Mouse (Mus musculus): ENCODE measurements around the gene Gm10272. TPM values are rescaled to one million over a fixed set of nuclear protein-coding genes. Genes with fewer than 3 reads are reported as not detected.
"Not testable (repeated sequence)": the region's sequence is repeated elsewhere in the genome, so short reads cannot be mapped to it uniquely, and the experiment has no call there.

Gm10272 gene
- total and polyA plus RNA-seq, 3 experiments = not detected

DNA sequence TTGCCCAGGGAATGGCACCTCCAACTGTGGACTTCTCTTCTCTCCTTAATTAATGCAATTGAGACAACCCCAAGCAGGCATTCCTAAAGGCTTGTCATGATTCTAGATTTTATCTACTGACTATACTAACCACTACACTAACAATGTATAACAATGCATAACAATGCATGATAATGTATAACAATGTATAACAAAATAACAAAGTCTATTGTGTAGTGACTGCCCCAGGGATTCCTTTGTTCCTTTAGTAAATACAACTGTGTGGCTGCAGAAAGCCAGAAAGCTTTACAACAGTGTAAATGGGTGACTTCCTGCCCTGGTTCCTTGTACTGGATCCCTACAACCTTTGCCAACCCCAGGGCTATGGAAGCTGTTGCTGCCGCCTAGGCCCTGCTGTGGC lies 29.5 kb downstream of the Gm10272 start:
- H3K79me2 ChIP-seq (replicated peaks; ENCODE audit: control insufficient read depth, insufficient read depth, low read length) = no peaks in the 10 kb centered on the region
- H3K4me3 ChIP-seq = no peak overlapping the region
- 97% methylated on average over 1 of the region's 1 CpGs for WGBS
- H3K27me3 ChIP-seq (ENCODE audit: control insufficient read depth, insufficient read depth, low read length) = no peaks in the 10 kb centered on the region
- no peak for DNase-seq
- no peak overlapping the region for H3K9ac ChIP-seq (ENCODE audit: low read depth, low read length)
- intact Hi-C loops (cut with DNase I) = no loop called here
- TF ChIP-seq POLR2A (IDR thresholded peaks at IDR 0.05; ENCODE audit: insufficient read depth, low read depth, low read length) (no peak), EP300 (IDR thresholded peaks at IDR 0.05; ENCODE audit: insufficient read depth, low read depth, low read length) (no peak), CTCF (IDR thresholded peaks at IDR 0.05) (no peak)
- no peaks in the 10 kb centered on the region for H3K36me3 ChIP-seq (ENCODE audit: control insufficient read depth, insufficient read depth, low read length)
- no peaks in the 10 kb centered on the region for H3K4me1 ChIP-seq (ENCODE audit: control insufficient read depth, insufficient read depth, low read length)
- H3K27ac ChIP-seq = no peak overlapping the region

DNA sequence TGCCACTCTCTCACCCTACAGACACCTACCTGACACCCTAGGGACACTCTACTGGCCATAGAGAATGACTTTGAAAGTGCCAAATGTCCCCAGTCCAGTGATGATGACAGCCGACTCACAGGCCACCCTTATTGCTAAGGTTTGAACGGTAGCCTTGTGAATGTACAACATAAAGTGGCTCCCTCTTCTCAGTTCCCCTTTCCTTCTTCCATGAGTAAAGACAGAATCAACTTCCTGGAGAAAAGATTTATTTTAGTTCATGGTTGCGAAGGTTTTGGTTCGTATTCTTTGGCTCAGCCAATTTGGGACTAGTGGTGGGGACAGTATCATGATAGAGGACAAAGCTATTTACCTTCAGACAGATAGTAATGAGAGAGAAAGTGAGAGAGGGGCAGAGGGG lies 32.5 kb downstream of the Gm10272 start:
- Histone ChIP-seq H3K4me3 (no peak overlapping the region), H3K9ac (ENCODE audit: low read depth, low read length) (no peak overlapping the region), H3K4me1 (ENCODE audit: control insufficient read depth, insufficient read depth, low read length) (no peaks in the 10 kb centered on the region), H3K36me3 (ENCODE audit: control insufficient read depth, insufficient read depth, low read length) (no peaks in the 10 kb centered on the region), H3K79me2 (replicated peaks; ENCODE audit: control insufficient read depth, insufficient read depth, low read length) (no peaks in the 10 kb centered on the region), H3K27me3 (ENCODE audit: control insufficient read depth, insufficient read depth, low read length) (no peaks in the 10 kb centered on the region), H3K27ac (no peak overlapping the region)
- WGBS = 83% methylated on average over 4 of the region's 4 CpGs
- intact Hi-C loops (cut with DNase I) = no loop called here
- no peak for DNase-seq
- TF ChIP-seq CTCF (IDR thresholded peaks at IDR 0.05) (no peak), EP300 (IDR thresholded peaks at IDR 0.05; ENCODE audit: insufficient read depth, low read depth, low read length) (no peak), POLR2A (IDR thresholded peaks at IDR 0.05; ENCODE audit: insufficient read depth, low read depth, low read length) (no peak)

DNA sequence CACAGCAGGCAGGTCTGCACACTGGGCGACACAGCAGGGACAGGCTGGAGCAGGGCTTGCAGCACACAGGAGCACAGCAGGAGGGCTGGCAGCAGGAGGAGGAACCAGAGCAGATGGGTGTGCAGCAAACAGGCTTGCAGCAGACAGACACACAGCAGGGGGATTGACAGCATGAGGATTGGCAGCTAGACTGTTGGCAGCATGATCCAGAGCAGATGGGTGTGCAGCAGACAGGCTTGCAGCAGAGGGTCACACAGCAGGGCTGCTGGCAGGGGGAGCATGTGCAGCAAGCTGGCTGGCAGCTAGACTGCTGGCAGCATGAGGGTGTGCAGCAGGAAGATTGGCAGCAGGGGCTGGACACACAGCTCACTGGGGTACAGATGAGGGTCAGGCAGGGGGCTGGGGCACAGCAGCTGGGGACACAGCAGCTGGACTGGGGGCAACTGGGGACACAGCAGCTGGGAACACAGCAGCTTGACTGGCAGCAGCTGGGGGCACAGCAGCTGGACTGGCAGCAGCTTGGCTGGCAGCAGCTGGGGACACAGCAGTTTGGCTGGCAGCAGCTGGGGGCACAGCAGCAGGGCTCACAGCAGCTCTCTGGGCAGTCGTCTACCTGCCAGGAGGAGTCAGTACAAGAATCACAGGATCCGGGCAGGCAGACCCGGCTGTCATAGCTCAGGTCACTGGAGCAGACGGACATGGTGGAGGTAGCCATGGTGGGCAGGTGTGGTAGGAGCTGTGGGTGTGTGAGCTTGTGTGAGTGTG lies 35.7 kb downstream of the Gm10272 start, which contains the start of gene Gm18596:
Gene Gm18596 (minus strand): TSS at position 715 of the 765 bp plus-strand sequence.
- H3K27me3 ChIP-seq (ENCODE audit: control insufficient read depth, insufficient read depth, low read length); H3K79me2 ChIP-seq (replicated peaks; ENCODE audit: control insufficient read depth, insufficient read depth, low read length); H3K4me1 ChIP-seq (ENCODE audit: control insufficient read depth, insufficient read depth, low read length); H3K27ac ChIP-seq; intact Hi-C loops (cut with DNase I); H3K9ac ChIP-seq (ENCODE audit: low read depth, low read length); H3K36me3 ChIP-seq (ENCODE audit: control insufficient read depth, insufficient read depth, low read length); DNase-seq; H3K4me3 ChIP-seq: not testable (repeated sequence)
- WGBS = 59% methylated on average over 5 of the region's 5 CpGs

DNA sequence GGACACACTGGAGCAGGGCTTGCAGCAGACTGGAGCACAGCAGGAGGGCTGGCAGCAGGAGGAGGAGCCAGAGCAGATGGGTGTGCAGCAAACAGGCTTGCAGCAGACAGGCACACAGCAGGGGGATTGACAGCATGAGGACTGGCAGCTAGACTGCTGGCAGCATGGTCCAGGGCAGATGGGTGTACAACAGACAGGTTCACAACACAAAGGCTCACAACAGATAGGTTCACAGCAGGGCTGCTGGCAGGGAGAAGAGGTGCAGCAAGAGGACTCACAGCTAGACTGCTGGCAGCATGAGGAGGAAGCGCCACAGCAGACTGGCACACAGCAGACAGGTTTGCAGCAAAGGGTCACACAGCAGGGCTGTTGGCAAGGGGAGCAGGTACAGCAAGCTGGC lies 44.3 kb downstream of the Gm10272 start:
- H3K9ac ChIP-seq (ENCODE audit: low read depth, low read length); DNase-seq; H3K36me3 ChIP-seq (ENCODE audit: control insufficient read depth, insufficient read depth, low read length); H3K4me1 ChIP-seq (ENCODE audit: control insufficient read depth, insufficient read depth, low read length); intact Hi-C loops (cut with DNase I); H3K27ac ChIP-seq; H3K4me3 ChIP-seq; H3K27me3 ChIP-seq (ENCODE audit: control insufficient read depth, insufficient read depth, low read length); H3K79me2 ChIP-seq (replicated peaks; ENCODE audit: control insufficient read depth, insufficient read depth, low read length): not testable (repeated sequence)
- 70% methylated on average over 1 of the region's 1 CpGs for WGBS

DNA sequence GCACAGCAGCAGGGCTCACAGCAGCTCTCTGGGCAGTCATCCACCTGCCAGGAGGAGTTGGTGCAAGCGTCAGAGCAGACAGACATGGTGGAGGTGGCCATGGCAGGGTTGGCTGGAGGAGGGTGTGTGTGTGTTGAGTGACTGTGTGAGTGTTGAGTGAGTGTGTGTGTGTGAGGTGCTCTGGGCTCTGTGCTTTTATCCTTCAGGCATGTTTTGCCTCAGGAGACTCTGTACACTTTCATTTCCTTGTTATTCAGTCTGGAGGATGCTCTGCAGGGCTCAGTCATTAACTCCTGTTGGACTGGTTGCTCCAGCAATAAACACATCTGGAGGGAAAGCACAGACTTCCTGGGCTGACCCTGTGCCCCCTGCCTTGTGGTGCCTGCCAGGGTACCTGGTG lies 44.8 kb downstream of the Gm10272 start, which contains the start of gene Gm9736:
Gene Gm9736 (minus strand): TSS at position 101 of the 400 bp plus-strand sequence.
- intact Hi-C loops (cut with DNase I); H3K79me2 ChIP-seq (replicated peaks; ENCODE audit: control insufficient read depth, insufficient read depth, low read length); H3K27ac ChIP-seq; H3K4me3 ChIP-seq; H3K36me3 ChIP-seq (ENCODE audit: control insufficient read depth, insufficient read depth, low read length); H3K9ac ChIP-seq (ENCODE audit: low read depth, low read length); H3K27me3 ChIP-seq (ENCODE audit: control insufficient read depth, insufficient read depth, low read length); H3K4me1 ChIP-seq (ENCODE audit: control insufficient read depth, insufficient read depth, low read length); DNase-seq: not testable (repeated sequence)
- 45% methylated on average over 1 of the region's 1 CpGs for WGBS

DNA sequence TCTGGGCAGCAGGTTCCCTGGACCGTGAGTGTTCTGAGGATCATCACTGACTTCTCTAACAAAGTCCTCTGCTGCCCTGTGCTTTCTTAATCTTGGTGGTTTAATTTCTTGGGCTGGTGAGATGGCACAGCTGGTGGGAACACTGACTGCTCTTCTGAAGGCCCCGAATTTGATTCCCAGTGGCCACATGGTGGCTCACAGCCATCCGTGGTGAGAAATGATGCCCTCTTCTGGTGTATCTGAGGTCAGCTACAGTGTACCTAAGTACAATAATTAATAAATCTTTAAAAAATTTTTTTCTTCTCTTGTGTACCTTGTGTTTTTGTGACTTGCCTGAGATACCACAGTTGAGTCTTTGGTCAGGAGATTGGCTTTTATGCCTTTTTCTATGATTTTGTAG lies 45.9 kb downstream of the Gm10272 start:
- intact Hi-C loops (cut with DNase I); H3K79me2 ChIP-seq (replicated peaks; ENCODE audit: control insufficient read depth, insufficient read depth, low read length); H3K36me3 ChIP-seq (ENCODE audit: control insufficient read depth, insufficient read depth, low read length); H3K27me3 ChIP-seq (ENCODE audit: control insufficient read depth, insufficient read depth, low read length); DNase-seq; H3K4me1 ChIP-seq (ENCODE audit: control insufficient read depth, insufficient read depth, low read length); H3K9ac ChIP-seq (ENCODE audit: low read depth, low read length); H3K4me3 ChIP-seq; H3K27ac ChIP-seq: not testable (repeated sequence)
- 0 out of 2 replicates have a peak, but pooled peaks have one; percentile 12 for TF ChIP-seq CTCF (IDR thresholded peaks at IDR 0.05)
- 53% methylated on average over 3 of the region's 3 CpGs for WGBS
